Mouse (Mus musculus) midbrain, embryonic 16.5 days (tissue): ENCODE data around the gene Trit1. TPM values are rescaled to one million over a fixed set of nuclear protein-coding genes. Genes with fewer than 3 reads are reported as not detected.

Source experiments
- ATAC-seq: fragments of 200-750 bp; cut with Nextera tagmentation; 2 replicates; pipeline ENCODE4 v1.8.0; 2017; ENCODE audit warnings: moderate TSS enrichment
- H3K27ac ChIP-seq: fragments of 300-500 bp; sonication (generic); 2 replicates; pipeline ENCODE4 v1.5.1; 2014; ENCODE audit warnings: mild to moderate bottlenecking, low read length, mixed read lengths
- H3K27me3 ChIP-seq: fragments of 300-500 bp; sonication (generic); 2 replicates; pipeline ENCODE4 v1.6.1; 2014; ENCODE audit warnings: low read depth, low read length, mixed read lengths; ENCODE audit not compliant: control insufficient read depth, insufficient read depth
- H3K36me3 ChIP-seq: fragments of 300-500 bp; sonication (generic); 2 replicates; pipeline ENCODE4 v1.6.1; 2014; ENCODE audit warnings: mild to moderate bottlenecking, low read length, moderate library complexity, mixed read lengths; ENCODE audit not compliant: control insufficient read depth, insufficient read depth
- H3K4me1 ChIP-seq: fragments of 300-500 bp; sonication (generic); 2 replicates; pipeline ENCODE4 v1.6.1; 2014; ENCODE audit warnings: mild to moderate bottlenecking, low read length, mixed read lengths; ENCODE audit not compliant: control insufficient read depth, insufficient read depth
- H3K4me2 ChIP-seq: fragments of 300-500 bp; sonication (generic); 2 replicates; pipeline ENCODE4 v1.6.1; 2014; ENCODE audit warnings: mild to moderate bottlenecking, low read length, mixed read lengths
- H3K4me3 ChIP-seq: fragments of 300-500 bp; sonication (generic); 2 replicates; pipeline ENCODE4 v1.5.1; 2014; ENCODE audit warnings: low read depth, mild to moderate bottlenecking, low read length, moderate library complexity, mixed read lengths
- H3K9ac ChIP-seq: fragments of 300-500 bp; sonication (generic); 2 replicates; pipeline ENCODE4 v1.6.1; 2014; ENCODE audit warnings: low read depth, low read length, mixed read lengths
- H3K9me3 ChIP-seq: fragments of 300-500 bp; sonication (generic); replicated peaks from 2 replicates; pipeline ENCODE4 v1.6.1; 2014; ENCODE audit warnings: mild to moderate bottlenecking, low read length, mixed read lengths; ENCODE audit not compliant: control insufficient read depth, poor library complexity, severe bottlenecking
- WGBS: fragments of 180-500 bp; shearing (Covaris S2); extraction: QIAGEN DNeasy Blood & Tissue Kit; methylation state at CpG from one replicate; pipeline ENCODE4 v1.1.7; 2014; 5-methylcytosine and 5-hydroxymethylcytosine counted together
- polyA plus RNA-seq: library from polyadenylated mRNA; unstranded; fragments of >200 nt; fragmentation: Nextera tagmentation; extraction: Ambion mirVana; gene quantifications from 2 replicates; pipeline ENCODE4 v1.2.1, GENCODE M21; 2015

Gene Trit1
- polyA plus RNA-seq, 1 experiment from 2014 or later, result 25.3 TPM

DNA sequence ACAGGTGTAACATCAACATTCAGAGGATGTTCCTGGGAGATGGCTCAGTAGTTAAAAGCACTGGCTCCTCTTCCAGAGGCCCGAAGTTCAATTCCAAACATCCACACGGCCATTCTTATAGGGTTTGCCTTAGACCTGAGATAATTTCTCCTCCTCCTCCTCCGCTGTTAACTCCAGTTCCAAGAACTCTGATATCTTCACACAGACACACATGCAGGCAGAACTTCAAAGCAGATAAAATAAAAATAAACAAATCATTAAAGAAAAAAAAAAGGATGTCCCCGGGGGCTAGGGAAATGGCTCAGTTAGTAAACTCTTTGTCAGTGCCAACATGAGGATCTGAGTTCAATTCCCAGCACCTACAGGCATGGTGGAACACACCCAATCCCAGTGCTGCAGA, 61.8 kb downstream of the Trit1 start:
- no peak overlapping the region for H3K27ac ChIP-seq
- no peak overlapping the region for H3K9ac ChIP-seq
- ATAC-seq, result no peak
- H3K4me3 ChIP-seq, result no peak overlapping the region
- 85% methylated on average over 4 of the region's 4 CpGs for WGBS
- no peaks in the 10 kb centered on the region for H3K27me3 ChIP-seq
- H3K9me3 ChIP-seq, result no peaks in the 10 kb centered on the region
- H3K4me2 ChIP-seq, result no peak overlapping the region
- H3K36me3 ChIP-seq, result no peaks in the 10 kb centered on the region
- no peaks in the 10 kb centered on the region for H3K4me1 ChIP-seq

DNA sequence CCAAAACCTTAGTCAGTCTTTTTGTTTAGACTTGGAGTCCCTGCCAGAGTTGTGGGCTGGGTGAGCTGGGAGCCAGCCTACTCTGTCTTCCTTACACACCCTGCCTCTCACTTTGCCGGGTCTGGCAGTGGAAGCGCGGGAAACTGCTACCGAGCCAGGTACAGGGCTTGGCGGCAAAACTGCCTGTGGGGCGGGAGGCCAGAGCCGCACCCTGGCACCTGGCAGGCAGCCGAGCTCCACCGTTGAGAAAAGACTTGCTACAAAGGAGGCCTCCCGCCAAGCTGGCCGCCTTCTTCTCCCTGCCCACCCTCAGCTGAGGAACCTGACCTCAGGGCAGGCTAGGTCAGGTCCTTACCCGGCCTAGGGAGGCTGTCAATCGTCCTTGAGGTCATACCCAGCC, 64.4 kb downstream of the Trit1 start:
- WGBS, result 45% methylated on average over 11 of the region's 13 CpGs
- Histone ChIP-seq H3K9me3 (no peaks in the 10 kb centered on the region), H3K4me3 (no peak overlapping the region), H3K27me3 (no peaks in the 10 kb centered on the region), H3K36me3 (no peaks in the 10 kb centered on the region), H3K27ac (no peak overlapping the region), H3K4me1 (no peaks in the 10 kb centered on the region), H3K9ac (no peak overlapping the region), H3K4me2 (no peak overlapping the region)
- no peak for ATAC-seq

DNA sequence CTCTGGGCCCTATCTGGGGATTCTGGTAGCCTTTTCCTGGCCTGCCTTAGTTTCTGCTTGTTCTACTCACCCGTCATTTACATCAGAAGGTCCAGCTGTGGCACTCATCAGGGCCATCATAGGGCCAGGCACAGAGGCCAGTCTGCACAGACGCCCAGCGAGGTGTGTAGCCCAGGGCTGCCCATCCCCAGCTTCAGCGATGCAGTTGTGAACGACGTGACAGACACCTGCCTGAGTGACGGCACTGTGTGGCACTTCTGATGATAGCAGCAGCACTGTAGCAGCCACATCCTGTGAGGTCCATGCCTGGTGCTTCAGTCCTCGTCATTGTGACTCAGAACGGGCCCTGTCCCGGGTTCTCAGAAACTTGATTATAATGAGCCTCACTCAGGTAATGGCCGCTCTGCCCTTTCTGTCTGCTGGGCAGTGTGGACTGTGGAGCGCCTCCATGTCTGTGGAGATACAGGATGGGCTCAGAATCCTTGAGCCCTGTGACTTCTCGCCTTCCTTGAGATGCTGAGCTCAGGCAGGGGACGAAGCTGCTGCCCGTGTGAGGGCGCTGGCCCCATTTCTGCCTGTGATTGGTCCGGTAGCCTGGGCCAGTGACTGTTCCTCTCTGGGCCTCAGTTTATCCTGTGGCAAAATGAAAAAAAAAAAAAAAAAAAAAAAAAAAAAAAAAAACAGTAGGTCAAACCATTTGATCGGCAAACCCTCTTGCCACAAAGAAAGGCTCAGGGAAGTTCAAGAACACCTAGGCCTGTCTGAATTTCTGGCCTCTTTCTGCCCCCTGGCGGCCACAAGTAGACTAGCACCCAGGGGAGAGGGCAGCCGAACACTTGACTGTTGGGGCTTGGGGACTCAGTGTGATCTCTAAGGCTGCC, 66.1 kb downstream of the Trit1 start:
- Histone ChIP-seq H3K36me3 (no peaks in the 10 kb centered on the region), H3K4me3 (no peak overlapping the region), H3K9ac (no peak overlapping the region; the same call in 1 of the 2 replicates), H3K9me3 (no peaks in the 10 kb centered on the region), H3K4me2 (no peak overlapping the region), H3K27ac (no peak overlapping the region), H3K4me1 (no peaks in the 10 kb centered on the region), H3K27me3 (no peaks in the 10 kb centered on the region)
- ATAC-seq, result peak; percentile 64; the same call in 1 of the 2 replicates
- 65% methylated on average over 20 of the region's 20 CpGs for WGBS

DNA sequence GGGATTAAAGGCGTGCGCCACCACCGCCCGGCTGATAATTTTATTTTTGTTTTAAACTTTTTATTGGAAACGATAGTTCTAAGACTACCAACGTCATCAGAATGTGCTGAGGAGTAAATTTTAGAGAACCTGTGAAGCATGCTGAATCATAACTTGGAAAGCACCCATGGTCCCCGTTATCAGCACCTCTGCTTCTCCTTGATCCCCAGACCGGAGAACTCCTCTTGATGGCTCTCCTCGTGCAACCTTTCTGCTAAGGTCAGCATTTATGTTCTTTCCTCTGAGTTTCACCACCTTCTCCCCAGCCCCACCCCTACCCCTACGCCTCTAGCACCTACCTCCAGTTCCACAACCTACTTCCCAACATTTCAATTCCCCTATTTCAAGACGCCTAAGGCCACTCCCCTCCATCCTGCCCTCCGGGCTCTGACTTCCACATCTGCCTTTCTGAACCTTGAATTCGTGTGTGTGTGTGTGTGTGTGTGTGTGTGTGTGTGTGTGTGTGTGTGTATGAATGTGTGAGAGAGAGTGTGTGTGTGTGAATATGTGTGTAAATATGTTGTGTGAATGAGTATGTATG, 67.0 kb downstream of the Trit1 start:
- H3K27ac ChIP-seq, result no peak overlapping the region
- no peaks in the 10 kb centered on the region for H3K36me3 ChIP-seq
- H3K4me1 ChIP-seq, result no peaks in the 10 kb centered on the region
- 74% methylated on average over 13 of the region's 13 CpGs for WGBS
- H3K27me3 ChIP-seq, result no peaks in the 10 kb centered on the region
- H3K4me3 ChIP-seq, result no peak overlapping the region
- no peaks in the 10 kb centered on the region for H3K9me3 ChIP-seq
- ATAC-seq, result no peak
- H3K9ac ChIP-seq, result no peak overlapping the region
- H3K4me2 ChIP-seq, result no peak overlapping the region

GRCm38 (mm10) chr4:123085290-123085689, 68.9 kb downstream of the Trit1 start:
- no peak overlapping the region for H3K9ac ChIP-seq
- H3K4me1 ChIP-seq, result no peaks in the 10 kb centered on the region
- H3K9me3 ChIP-seq, result no peaks in the 10 kb centered on the region
- WGBS, result 74% methylated on average over 2 of the region's 2 CpGs
- ATAC-seq, result no peak
- H3K27me3 ChIP-seq, result no peaks in the 10 kb centered on the region
- H3K4me2 ChIP-seq, result no peak overlapping the region
- no peaks in the 10 kb centered on the region for H3K36me3 ChIP-seq
- H3K27ac ChIP-seq, result no peak overlapping the region
- H3K4me3 ChIP-seq, result no peak overlapping the region

GRCm38 (mm10) chr4:123086381-123086780, 70.0 kb downstream of the Trit1 start:
- no peak overlapping the region for H3K4me2 ChIP-seq
- H3K27me3 ChIP-seq, result no peaks in the 10 kb centered on the region
- no peaks in the 10 kb centered on the region for H3K4me1 ChIP-seq
- H3K4me3 ChIP-seq, result no peak overlapping the region
- 88% methylated on average over 4 of the region's 4 CpGs for WGBS
- no peak for ATAC-seq
- H3K9me3 ChIP-seq, result no peaks in the 10 kb centered on the region
- H3K9ac ChIP-seq, result no peak overlapping the region
- no peak overlapping the region for H3K27ac ChIP-seq
- no peaks in the 10 kb centered on the region for H3K36me3 ChIP-seq

DNA sequence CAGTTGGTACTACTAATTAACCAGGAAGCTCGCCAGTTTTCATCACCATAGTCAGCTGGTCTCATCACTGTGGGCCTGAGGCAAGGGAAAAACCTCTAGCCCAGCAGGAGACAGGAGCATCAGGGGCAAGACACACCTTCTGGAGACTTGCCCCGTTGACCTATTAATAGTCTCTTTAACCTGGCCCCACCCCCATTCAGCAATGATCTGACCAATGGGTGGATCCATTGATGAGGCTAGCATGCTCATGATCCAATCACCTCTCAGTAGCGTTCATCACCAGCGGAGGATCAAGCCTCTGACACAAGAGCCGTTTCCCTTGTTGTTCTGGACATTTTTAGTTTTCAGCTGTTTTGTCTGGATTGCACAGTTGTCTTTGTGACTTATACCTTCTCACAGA, 76.2 kb downstream of the Trit1 start:
- ATAC-seq, result no peak
- H3K27me3 ChIP-seq, result no peaks in the 10 kb centered on the region
- no peak overlapping the region for H3K9ac ChIP-seq
- H3K4me2 ChIP-seq, result no peak overlapping the region
- H3K9me3 ChIP-seq, result no peaks in the 10 kb centered on the region
- no peaks in the 10 kb centered on the region for H3K4me1 ChIP-seq
- no peak overlapping the region for H3K4me3 ChIP-seq
- H3K36me3 ChIP-seq, result no peaks in the 10 kb centered on the region
- no peak overlapping the region for H3K27ac ChIP-seq
- whole genome bisulfite sequencing, result 66% methylated on average over 5 of the region's 5 CpGs

DNA sequence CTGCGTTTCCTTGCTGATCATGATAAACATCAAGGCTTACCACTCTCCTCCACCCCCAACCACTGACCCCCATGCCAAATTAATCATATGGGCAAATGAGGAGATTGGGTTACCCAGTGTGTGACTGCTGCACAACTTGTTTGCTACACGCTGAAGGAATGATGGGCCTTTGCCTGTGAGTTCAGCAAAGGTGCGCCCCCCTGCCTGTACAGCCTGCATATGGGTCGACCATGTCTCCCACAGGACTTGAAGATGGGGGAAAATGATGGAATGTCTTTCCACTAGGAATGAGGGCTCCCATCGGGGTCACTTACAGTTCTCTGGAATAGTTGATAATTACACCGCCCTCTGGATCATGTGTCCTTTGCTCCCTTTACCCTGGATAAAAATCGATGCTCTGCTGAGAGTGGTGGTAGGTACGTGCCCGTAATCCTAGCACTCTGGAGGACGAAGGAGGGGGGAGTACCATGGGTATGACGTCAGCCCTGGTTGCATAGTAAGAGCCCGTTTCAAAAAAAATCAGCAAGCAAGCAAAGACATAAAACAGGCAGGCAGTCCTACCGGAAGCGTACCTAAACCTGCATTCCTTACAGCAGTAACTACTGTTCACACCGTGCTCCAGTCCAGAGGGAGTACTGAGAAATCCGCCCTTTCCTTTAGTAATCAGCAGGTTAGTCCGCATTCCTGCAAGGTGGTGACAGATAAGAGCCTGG, 76.8 kb downstream of the Trit1 start:
- no peak overlapping the region for H3K27ac ChIP-seq
- H3K27me3 ChIP-seq, result no peaks in the 10 kb centered on the region
- WGBS, result 66% methylated on average over 17 of the region's 17 CpGs
- no peaks in the 10 kb centered on the region for H3K9me3 ChIP-seq
- no peaks in the 10 kb centered on the region for H3K36me3 ChIP-seq
- H3K4me1 ChIP-seq, result no peaks in the 10 kb centered on the region
- H3K9ac ChIP-seq, result no peak overlapping the region
- H3K4me3 ChIP-seq, result no peak overlapping the region
- ATAC-seq, result no peak
- H3K4me2 ChIP-seq, result no peak overlapping the region

GRCm38 (mm10) chr4:123093869-123094268, 77.5 kb downstream of the Trit1 start:
- no peak overlapping the region for H3K4me3 ChIP-seq
- no peaks in the 10 kb centered on the region for H3K36me3 ChIP-seq
- no peaks in the 10 kb centered on the region for H3K4me1 ChIP-seq
- 79% methylated on average over 8 of the region's 9 CpGs for WGBS
- no peak overlapping the region for H3K9ac ChIP-seq
- H3K27ac ChIP-seq, result no peak overlapping the region
- H3K27me3 ChIP-seq, result no peaks in the 10 kb centered on the region
- H3K4me2 ChIP-seq, result no peak overlapping the region
- no peaks in the 10 kb centered on the region for H3K9me3 ChIP-seq
- no peak for ATAC-seq
